Mouse (Mus musculus) heart, adult 9 months (tissue): ENCODE measurements around the gene Colgalt1.
A peak's percentile ranks its signal among the peaks of the same experiment; 100 is the strongest.

Experiments
- DNase-seq, 2 experiments: peaks; one replicate each; pipeline ENCODE4 v3.0.0; 2022; ENCODE audit warnings: low spot score in 2 of 2

Colgalt1 gene

GRCm38 (mm10) chr8:71591017-71591416 is 19.8 kb upstream of the Colgalt1 start:
- DNase-seq: no peak

DNA sequence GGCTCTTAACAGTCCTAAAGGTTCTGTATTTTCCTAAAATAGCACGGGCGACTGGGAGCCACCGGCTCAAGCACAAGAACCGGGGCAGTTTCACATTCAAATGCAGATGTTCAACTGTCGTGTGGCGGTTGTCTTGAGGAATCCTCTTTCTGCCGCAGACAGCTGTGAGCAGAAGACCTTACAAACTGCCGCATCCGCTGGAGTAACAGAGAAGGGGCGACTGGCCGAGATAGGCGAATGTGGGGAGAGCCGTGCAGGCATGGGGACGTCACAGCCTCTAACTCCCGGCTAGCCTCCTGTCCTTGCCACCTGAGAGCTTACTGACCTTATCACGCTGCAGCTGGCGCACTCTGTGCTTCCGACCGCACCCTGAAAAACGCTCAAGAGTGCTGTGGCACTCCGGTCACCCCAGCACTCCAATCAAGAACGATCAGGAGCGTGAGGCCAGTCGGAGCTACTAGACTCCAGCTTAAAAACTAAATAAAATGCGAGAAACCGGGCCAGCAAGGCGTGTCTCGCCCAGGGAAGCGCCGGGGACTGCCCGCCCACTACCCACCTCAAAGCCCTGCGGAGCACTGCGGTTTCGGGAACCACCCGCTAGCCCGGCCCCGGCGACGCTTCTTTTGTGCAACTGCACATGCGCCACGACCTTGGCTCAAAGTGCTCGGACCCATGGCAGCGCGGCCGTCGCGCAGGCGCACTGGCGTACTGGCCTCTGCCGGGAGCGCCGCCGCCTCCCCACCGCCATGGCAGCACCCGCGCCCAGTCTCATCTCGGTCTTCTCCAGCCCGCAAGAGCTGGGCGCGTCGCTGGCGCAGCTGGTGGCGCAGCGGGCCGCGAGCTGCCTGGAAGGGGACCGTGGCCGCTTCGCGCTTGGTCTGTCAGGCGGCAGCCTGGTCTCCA is 19.1 kb upstream of the Colgalt1 start, which contains the start of gene Pgls:
Gene Pgls (plus strand): TSS at position 706 of the 903 bp plus-strand sequence.
- peak; percentile 96 to 97 for DNase-seq

GRCm38 (mm10) chr8:71592374-71593170 is 18.2 kb upstream of the Colgalt1 start:
- peak in 1 of 2 experiments; percentile 82 for DNase-seq

DNA sequence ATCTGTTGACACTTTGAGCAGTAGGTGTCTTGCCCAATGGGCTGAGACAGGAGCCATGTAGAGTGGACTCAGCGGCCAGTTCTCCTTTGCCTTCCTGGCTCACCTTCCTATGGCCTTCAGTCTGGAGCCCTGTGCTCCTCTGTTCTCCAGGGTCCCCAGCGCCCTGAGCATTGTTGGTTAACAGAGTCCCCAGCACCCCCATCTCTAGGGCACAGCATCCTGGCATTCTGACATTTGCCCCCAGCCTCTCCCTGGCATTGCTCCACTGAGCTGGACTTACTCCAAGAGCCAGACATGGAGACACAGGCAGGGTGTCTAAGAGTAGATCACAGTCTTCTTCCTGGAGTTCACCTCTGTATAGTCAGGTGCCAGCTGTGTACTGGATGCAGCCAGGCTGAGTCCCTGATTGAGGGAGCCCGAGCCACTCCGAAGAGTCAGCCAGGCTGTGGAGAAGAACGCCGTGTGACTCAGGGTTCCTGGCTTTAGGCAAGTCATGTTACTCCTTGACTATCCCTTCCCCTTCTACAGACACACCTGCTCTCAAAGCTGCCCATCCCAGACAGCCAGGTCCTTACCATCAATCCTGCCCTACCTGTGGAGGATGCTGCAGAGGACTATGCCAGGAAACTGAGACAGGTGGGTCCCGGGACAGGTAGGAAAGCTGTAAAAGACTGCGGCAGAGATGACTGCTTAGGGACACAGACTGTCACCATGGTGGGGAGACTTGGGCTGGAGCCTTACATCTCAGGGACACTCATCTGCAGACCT is 17.1 kb upstream of the Colgalt1 start:
- no peak for DNase-seq

- no peak for DNase-seq
Measured at GRCm38 (mm10) chr8:71594324-71594722, 16.5 kb upstream of the Colgalt1 start.

GRCm38 (mm10) chr8:71595862-71596261 is 14.9 kb upstream of the Colgalt1 start:
- peak; percentile 65 to 84 for DNase-seq

GRCm38 (mm10) chr8:71596384-71596783 is 14.4 kb upstream of the Colgalt1 start:
- no peak for DNase-seq

GRCm38 (mm10) chr8:71596798-71597197 is 14.0 kb upstream of the Colgalt1 start:
- no peak for DNase-seq

DNA sequence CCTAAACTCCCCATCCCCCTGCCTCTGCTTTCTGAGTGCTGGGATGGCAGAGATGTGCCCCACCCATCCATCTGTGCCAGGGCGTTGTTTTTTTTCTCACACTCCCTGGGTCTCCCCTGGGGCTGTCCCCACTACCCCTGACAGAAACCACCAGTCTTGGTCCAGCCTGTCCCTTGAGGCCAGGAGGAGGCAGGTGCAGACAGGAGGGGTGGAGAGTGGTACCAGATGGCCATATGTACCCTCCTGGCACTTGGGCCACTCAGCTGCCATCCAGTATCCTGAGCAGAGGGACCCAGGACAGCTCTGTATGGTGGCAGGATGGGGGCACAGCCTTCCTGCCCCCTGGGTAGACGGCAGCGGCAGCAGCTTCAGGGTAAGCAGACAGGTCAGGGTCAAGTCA is 13.3 kb upstream of the Colgalt1 start, which contains the start of gene Fam129c:
Gene Fam129c (plus strand): TSS at position 198 of the 400 bp plus-strand sequence.
- DNase-seq: no peak

DNA sequence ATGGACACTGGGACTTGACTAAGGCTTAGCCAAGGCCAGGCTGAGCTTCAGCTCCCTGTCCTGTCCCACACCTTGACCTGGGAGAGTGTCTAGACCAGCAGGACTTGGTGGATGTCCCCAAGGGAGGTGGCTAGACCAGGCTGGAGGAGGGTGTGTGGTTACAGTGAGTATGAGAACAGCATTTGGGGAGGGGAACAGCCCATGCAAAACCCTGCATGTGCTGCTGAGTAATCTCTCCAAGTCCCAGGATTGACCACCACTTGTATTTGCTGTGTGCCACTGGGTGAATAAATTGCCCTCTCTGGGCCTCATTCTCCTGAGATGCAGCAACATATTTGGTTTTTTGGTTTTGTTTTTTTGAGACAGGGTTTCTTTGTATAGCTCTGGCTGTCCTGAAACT is 12.4 kb upstream of the Colgalt1 start:
- no peak for DNase-seq

GRCm38 (mm10) chr8:71598841-71599240 is 12.0 kb upstream of the Colgalt1 start:
- DNase-seq: no peak

GRCm38 (mm10) chr8:71601939-71602665 is 8.7 kb upstream of the Colgalt1 start:
- no peak for DNase-seq

DNA sequence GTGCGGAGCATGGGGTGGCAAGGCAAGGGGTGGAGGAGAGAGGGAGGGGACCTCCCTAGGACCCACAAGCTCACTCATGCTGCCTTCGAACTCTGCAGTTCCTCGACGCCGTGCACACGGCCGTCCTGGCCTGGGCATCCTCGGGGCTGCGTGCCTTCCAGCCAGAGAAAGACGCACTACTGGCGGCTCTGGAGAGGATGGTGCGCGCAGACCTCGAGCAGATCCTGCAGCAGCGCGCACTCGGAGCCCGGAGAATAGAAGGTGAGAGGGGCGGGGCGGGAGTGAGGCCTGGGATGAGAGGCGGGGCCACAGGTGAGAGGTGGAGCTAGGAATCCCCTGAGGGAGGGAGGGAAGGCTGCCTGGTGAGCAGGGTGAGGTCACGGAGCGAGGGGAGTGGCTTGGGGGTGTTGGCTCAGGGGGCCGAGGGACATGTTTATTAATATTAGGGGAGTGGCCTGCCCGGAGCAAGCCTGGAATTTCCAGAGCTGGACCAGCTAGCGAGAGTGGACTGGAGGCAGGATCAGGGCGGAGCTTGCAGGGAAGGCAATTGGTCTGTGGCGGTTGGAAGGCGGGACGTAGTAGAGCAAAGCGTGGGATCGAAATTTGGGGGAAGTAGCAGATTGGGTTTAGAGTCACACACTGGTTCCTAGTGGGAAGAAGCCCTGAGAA is 8.0 kb upstream of the Colgalt1 start:
- peak; percentile 76 to 83 for DNase-seq

- no peak for DNase-seq
Measured at GRCm38 (mm10) chr8:71604021-71604420, 6.8 kb upstream of the Colgalt1 start.

DNA sequence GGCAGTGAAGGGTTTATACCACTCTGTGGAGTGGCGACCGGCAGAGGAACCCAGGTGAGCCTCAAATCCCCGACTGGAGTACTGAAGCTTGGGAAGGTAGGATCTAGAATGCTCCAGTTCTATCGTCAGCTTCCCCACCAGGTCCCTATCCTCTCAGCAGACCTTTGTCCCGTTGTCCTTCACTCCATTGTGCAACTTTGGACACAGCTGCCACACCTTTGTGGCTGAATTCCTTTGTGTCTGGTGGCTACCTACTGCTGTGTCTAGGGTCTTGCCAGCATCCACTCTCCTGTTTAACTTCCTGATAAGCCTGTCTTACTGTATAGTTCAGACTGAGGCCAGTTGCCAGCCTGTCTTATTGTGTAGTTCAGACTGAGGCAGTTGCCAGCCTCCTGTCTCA is 1.3 kb downstream of the Colgalt1 start:
- DNase-seq: no peak

DNA sequence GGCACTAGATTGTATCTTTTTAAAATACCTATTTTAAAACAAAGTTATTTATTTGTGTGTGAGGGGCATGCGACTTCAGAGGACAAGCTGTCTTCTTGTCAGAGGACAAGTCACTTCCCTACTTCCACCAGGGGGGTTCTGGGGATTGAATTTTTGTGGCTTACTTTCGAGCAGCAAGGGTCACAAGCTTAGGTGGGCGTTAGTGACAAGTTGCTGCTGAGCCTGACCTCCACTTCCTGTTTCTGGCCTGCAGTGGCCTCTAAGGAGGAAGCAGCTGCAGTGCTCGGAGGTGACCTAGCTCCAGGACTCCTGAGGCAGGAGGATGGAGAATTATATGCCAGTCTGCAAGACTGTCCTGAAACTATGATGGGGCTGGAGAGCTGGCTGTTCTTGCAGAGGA is 2.6 kb downstream of the Colgalt1 start:
- DNase-seq: no peak

DNA sequence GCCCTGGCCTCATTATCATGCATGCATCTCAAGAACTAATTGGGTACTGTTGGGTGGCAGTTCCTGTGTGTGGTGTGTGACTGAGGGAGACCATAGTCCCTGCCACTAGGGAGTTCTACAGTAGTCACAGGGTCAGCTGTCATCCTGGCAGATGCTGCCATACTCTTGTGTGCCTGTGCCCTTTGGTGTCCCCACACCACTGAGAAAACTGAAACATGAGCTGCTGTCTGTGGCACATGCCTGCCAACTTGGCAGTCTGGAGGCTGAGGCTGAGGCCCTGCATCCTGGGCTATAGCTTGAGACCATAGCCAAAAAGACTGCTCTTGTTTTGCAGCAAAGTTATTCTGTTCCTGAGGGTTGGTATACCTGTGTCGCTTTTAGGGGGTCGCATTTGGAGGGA is 9.0 kb downstream of the Colgalt1 start:
- DNase-seq: no peak

DNA sequence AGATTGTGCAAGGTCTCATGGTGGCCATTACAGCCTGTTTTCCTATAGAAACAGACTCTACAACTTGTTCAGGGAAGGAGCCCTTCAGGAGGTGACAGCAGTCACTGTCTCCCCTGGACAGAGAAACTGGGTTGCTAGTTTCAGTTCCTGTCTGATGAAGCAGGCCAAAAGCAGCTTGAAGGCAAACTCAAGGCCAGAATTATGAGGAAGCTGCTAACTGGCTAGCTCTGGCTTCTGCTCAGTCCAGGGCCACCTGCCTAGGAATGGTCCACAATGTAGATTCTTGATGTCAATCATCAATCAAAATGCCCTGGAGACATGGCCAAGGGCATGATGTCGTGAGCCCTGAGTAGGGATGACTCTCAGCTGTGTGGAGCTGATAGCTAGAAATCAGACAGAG is 14.3 kb downstream of the Colgalt1 start:
- DNase-seq: no peak

DNA sequence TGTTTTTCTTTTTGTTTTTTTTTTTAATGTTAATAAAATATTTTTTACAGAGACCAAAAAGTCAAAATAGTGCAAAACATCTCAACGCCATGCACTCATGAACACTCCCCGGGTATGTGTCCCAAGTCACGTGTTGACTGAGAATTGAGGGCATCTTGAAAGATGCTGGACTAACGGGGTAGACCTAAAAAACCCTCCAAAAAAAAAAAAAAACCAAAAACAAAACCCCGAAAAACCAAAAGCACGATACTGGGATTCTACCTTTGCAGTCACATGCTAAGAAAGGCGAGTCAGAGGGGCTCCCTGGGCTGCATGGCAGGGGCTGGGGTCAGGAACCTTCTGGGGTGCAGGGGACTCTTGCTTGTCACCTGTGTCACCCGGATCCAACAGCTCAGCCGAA is 16.0 kb downstream of the Colgalt1 start:
- DNase-seq: no peak

DNA sequence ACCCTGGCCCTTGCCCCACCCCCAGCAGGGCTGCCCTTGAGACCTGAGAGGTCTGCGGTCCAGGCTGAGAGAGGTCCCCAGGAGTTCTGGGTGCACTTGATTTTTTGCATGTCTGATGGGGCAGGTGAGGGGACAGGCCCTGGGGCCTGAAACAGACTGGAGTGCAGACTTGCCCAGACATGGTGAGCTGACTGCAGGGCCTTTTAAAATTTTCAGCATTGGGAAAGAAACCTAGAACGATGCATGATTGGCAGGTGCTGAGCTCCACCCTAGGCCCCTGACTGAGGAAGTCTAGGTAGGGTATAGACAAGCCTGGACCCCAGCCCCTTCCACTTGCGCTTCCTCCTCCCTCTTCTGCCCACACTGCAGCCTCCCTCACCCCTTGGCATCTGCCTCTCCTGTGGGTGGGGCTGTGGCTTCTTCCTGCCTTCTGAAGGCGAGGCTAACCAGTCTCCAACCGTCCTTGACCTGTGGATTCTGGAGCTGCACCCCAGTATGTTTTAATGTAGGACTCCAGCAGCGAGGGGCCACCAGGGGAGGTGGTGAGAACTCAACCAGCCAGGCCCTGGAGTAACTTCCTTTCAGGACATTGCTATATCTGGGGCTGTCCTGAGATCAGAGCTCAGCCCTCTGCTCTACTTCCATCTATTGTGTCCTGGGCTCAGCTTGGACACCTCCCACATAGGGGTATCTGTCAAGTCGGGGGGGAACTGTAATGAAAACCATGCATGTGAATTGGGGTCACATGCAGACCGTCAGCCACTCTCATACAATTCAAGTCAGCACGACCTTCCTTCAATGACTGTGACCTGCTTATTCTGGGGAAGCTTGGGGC is 16.7 kb downstream of the Colgalt1 start:
- DNase-seq: peak in 1 of 2 experiments; percentile 38
